Comparison of ENCODE assay signal across 9 mouse cellular contexts in genomic region chr13:113266495-113266951, GRCm38 (mm10). TPM values are rescaled to one million over a fixed set of nuclear protein-coding genes. Genes with fewer than 3 reads are reported as not detected.
DNase-seq lines count a peak whose midpoint lies in the region; ATAC-seq and TF ChIP-seq lines count a peak whose summit lies in the region.
"Had no signal": no experiment of that assay in that cellular context is flagged by ENCODE, and none has a peak within 500 bp of the region (broad histone marks: within the 10 kb centered on the region; RNA-seq: fewer than 3 reads in every experiment).

No protein-coding gene starts in this region.

- TF ChIP-seq EP300 in liver, embryonic 14.5 days (IDR thresholded peaks at IDR 0.05; ENCODE audit: low read depth) = no peak

- no peak overlapping the region for H3K4me3 ChIP-seq in E14TG2a.4 (replicated peaks; ENCODE audit: low read length)
- no peak overlapping the region for H3K4me3 ChIP-seq in heart, embryonic 14.5 days (ENCODE audit: control insufficient read depth in 1 of 2, insufficient read depth in 1 of 2, low read depth in 1 of 2, low read length in 2 of 2)
- no peak overlapping the region for H3K4me3 ChIP-seq in liver, embryonic 14.5 days (ENCODE audit: insufficient read depth in 1 of 2, low read depth in 2 of 2, low read length in 2 of 2)
- H3K4me3 ChIP-seq in neural tube, embryonic 13.5 days = no peak overlapping the region
- H3K4me3 ChIP-seq: liver, embryonic 15.5 days had no signal

- no peak for TF ChIP-seq POLR2A in brain, embryonic 14.5 days (IDR thresholded peaks at IDR 0.05; ENCODE audit: borderline replicate concordance, extremely low read depth, insufficient read depth, insufficient read length, poor library complexity, severe bottlenecking)

- no peak overlapping the region for H3K9ac ChIP-seq in heart, embryonic 14.5 days (ENCODE audit: low read length)
- no peak overlapping the region for H3K9ac ChIP-seq in liver, embryonic 14.5 days (replicated peaks)
- H3K9ac ChIP-seq in neural tube, embryonic 13.5 days = no peak overlapping the region
- H3K9ac ChIP-seq: liver, embryonic 15.5 days had no signal

- peak overlapping the region; percentile 42 for H3K4me2 ChIP-seq in heart, embryonic 14.5 days (ENCODE audit: low read length)
- H3K4me2 ChIP-seq in liver, embryonic 14.5 days (ENCODE audit: low read depth) = no peak overlapping the region
- H3K4me2 ChIP-seq in neural tube, embryonic 13.5 days = no peak overlapping the region
- H3K4me2 ChIP-seq: liver, embryonic 15.5 days had no signal

- peaks cover 15% of the 10 kb centered on the region for H3K9me3 ChIP-seq in E14TG2a.4 (ENCODE audit: low read length)
- H3K9me3 ChIP-seq in heart, embryonic 14.5 days (ENCODE audit: control insufficient read depth, low read length) = no peaks in the 10 kb centered on the region
- H3K9me3 ChIP-seq in liver, embryonic 14.5 days (ENCODE audit: control insufficient read depth, low read length) = no peaks in the 10 kb centered on the region
- H3K9me3 ChIP-seq in neural tube, embryonic 13.5 days = no peaks in the 10 kb centered on the region
- H3K9me3 ChIP-seq: liver, embryonic 15.5 days had no signal

- H3K4me1 ChIP-seq in E14TG2a.4 (replicated peaks; ENCODE audit: low read depth, low read length) = no peaks in the 10 kb centered on the region
- H3K4me1 ChIP-seq in heart, embryonic 14.5 days (ENCODE audit: control insufficient read depth in 2 of 2, insufficient read depth in 2 of 2, low read length in 2 of 2) = peaks cover 2 to 10% of the 10 kb centered on the region in 2 experiments; a peak in 1 of 4 replicates
- H3K4me1 ChIP-seq in liver, embryonic 14.5 days (replicated peaks; ENCODE audit: control insufficient read depth in 2 of 2, insufficient read depth in 2 of 2, low read length in 1 of 2) = no peaks in the 10 kb centered on the region
- H3K4me1 ChIP-seq in neural tube, embryonic 13.5 days (replicated peaks) = no peaks in the 10 kb centered on the region
- H3K4me1 ChIP-seq: liver, embryonic 15.5 days had no signal

- peak; percentile 81 for TF ChIP-seq CTCF in E14TG2a.4 (conservative IDR thresholded peaks at IDR 0.05; ENCODE audit: low read length)
- peak; percentile 86 for TF ChIP-seq CTCF in brain, embryonic 14.5 days (IDR thresholded peaks at IDR 0.05; ENCODE audit: borderline replicate concordance, extremely low read depth, insufficient read depth, insufficient read length)
- peak; percentile 80 for TF ChIP-seq CTCF in liver, embryonic 14.5 days (IDR thresholded peaks at IDR 0.05; ENCODE audit: low read depth)

- H3K36me3 ChIP-seq in E14TG2a.4 (ENCODE audit: insufficient read depth, low read length) = no peaks in the 10 kb centered on the region
- H3K36me3 ChIP-seq in heart, embryonic 14.5 days (ENCODE audit: control insufficient read depth, insufficient read depth, low read length) = no peaks in the 10 kb centered on the region
- H3K36me3 ChIP-seq in liver, embryonic 14.5 days (replicated peaks; ENCODE audit: control insufficient read depth, insufficient read depth, low read depth) = no peaks in the 10 kb centered on the region
- H3K36me3 ChIP-seq in neural tube, embryonic 13.5 days = no peaks in the 10 kb centered on the region
- H3K36me3 ChIP-seq: liver, embryonic 15.5 days had no signal

- H3K27me3 ChIP-seq in E14TG2a.4 (ENCODE audit: insufficient read depth, low read length) = peaks cover 10% of the 10 kb centered on the region
- H3K27me3 ChIP-seq in heart, embryonic 14.5 days (ENCODE audit: control insufficient read depth, insufficient read depth, low read length) = no peaks in the 10 kb centered on the region
- H3K27me3 ChIP-seq in liver, embryonic 14.5 days (ENCODE audit: control insufficient read depth, insufficient read depth, low read length) = no peaks in the 10 kb centered on the region
- no peaks in the 10 kb centered on the region for H3K27me3 ChIP-seq in neural tube, embryonic 13.5 days
- H3K27me3 ChIP-seq: liver, embryonic 15.5 days had no signal

- no peak overlapping the region for H3K27ac ChIP-seq in heart, embryonic 14.5 days (replicated peaks in 1 of 2; ENCODE audit: control insufficient read depth in 1 of 2, insufficient read depth in 1 of 2, low read depth in 2 of 2, low read length in 2 of 2)
- no peak overlapping the region for H3K27ac ChIP-seq in liver, embryonic 14.5 days
- no peak overlapping the region for H3K27ac ChIP-seq in neural tube, embryonic 13.5 days (replicated peaks)
- H3K27ac ChIP-seq: liver, embryonic 15.5 days had no signal

- ATAC-seq in heart, embryonic 14.5 days (ENCODE audit: insufficient number of reproducible peaks, insufficient read depth, low FRiP score, low read depth) = no peak
- ATAC-seq in liver, embryonic 14.5 days (ENCODE audit: insufficient read depth) = no peak
- ATAC-seq in neural tube, embryonic 13.5 days (ENCODE audit: low read depth) = peak; percentile 40; the same call in 1 of the 2 replicates

- WGBS in heart, embryonic 14.5 days = 27% methylated on average over 9 of the region's 9 CpGs
- WGBS in liver, embryonic 14.5 days (ENCODE audit: insufficient replicate concordance) = 17% methylated on average over 9 of the region's 9 CpGs
- WGBS in neural tube, embryonic 13.5 days = 32% methylated on average over 9 of the region's 9 CpGs

- peak; percentile 89 for DNase-seq in brain, embryonic 14.5 days (ENCODE audit: low read depth)
- peak; percentile 39 for DNase-seq in fibroblast of lung, adult 2 months (ENCODE audit: low read depth)
- DNase-seq in kidney, postnatal 14 days = peak; percentile 72
- peak; percentile 22 to 36 (median 30) for DNase-seq in liver, embryonic 14.5 days (ENCODE audit: low read depth in 3 of 3, low spot score in 3 of 3)
- DNase-seq in testis, postnatal 14 days (ENCODE audit: low spot score) = peak; percentile 54

RNA-seq across cellular contexts. Expression of gene BC067074, which starts 26.4 kb away (rescaled TPM):
- 1.5 and 2.7 TPM in 2 replicates for polyA plus RNA-seq in brain, embryonic 14.5 days (2012; rRNA removed)
- 3.0 and 3.2 TPM in 2 replicates for polyA plus RNA-seq in heart, embryonic 14.5 days (2014; fragmentation: Nextera tagmentation; extraction: Ambion mirVana)
- 0.20 and 0.24 TPM in 2 replicates for polyA plus RNA-seq in liver, embryonic 14.5 days (2012; rRNA removed)
- 0.08 and 0.10 TPM in 2 replicates for polyA plus RNA-seq in liver, embryonic 14.5 days (2014; fragmentation: Nextera tagmentation; extraction: Ambion mirVana)
- polyA plus RNA-seq in neural tube, embryonic 13.5 days (2015; fragmentation: Nextera tagmentation; extraction: Ambion mirVana) = 0.59 and 0.92 TPM in 2 replicates

RNA-seq across cellular contexts. Expression of gene Gzmk, which starts 40.8 kb away (rescaled TPM):
- not detected in 2 replicates for polyA plus RNA-seq in brain, embryonic 14.5 days (2012; rRNA removed)
- polyA plus RNA-seq in heart, embryonic 14.5 days (2014; fragmentation: Nextera tagmentation; extraction: Ambion mirVana) = not detected in 2 replicates
- polyA plus RNA-seq in liver, embryonic 14.5 days (2012; rRNA removed) = not detected in 2 replicates
- polyA plus RNA-seq in liver, embryonic 14.5 days (2014; fragmentation: Nextera tagmentation; extraction: Ambion mirVana) = not detected in 2 replicates
- not detected in 2 replicates for polyA plus RNA-seq in neural tube, embryonic 13.5 days (2015; fragmentation: Nextera tagmentation; extraction: Ambion mirVana)
- polyA plus RNA-seq: liver, embryonic 15.5 days had no signal

RNA-seq across cellular contexts. Expression of gene Esm1, which starts 57.1 kb away (rescaled TPM):
- 0.68 and 1.4 TPM in 2 replicates for polyA plus RNA-seq in brain, embryonic 14.5 days (2012; rRNA removed)
- 0.82 and 1.1 TPM in 2 replicates for polyA plus RNA-seq in heart, embryonic 14.5 days (2014; fragmentation: Nextera tagmentation; extraction: Ambion mirVana)
- polyA plus RNA-seq in liver, embryonic 14.5 days (2012; rRNA removed) = 0.35 and 0.36 TPM in 2 replicates
- polyA plus RNA-seq in liver, embryonic 14.5 days (2014; fragmentation: Nextera tagmentation; extraction: Ambion mirVana) = 0.29 and 0.37 TPM in 2 replicates
- polyA plus RNA-seq in neural tube, embryonic 13.5 days (2015; fragmentation: Nextera tagmentation; extraction: Ambion mirVana) = 1.5 and 1.7 TPM in 2 replicates

Comparison
In these comparisons a context has a peak if more than half of its experiments do, and no peak if none do; other contexts are left out.
1. DNase-seq: peak in every context shown above with its lines; median percentile 89 in brain, embryonic 14.5 days; 72 in kidney, postnatal 14 days; 54 in testis, postnatal 14 days; 39 in fibroblast of lung, adult 2 months; 30 in liver, embryonic 14.5 days.